Mouse (Mus musculus) spleen, adult 2 months (tissue): ENCODE measurements around the gene Fat3.

ENCODE experiments used
- CTCF ChIP-seq: fragments of 200-500 bp; IDR thresholded peaks from 2 replicates; pipeline ENCODE4 v1.5.1; 2011; ENCODE audit warnings: mild to moderate bottlenecking, inconsistent platforms; ENCODE audit not compliant: insufficient read depth, insufficient read length, insufficient replicate concordance; ENCODE audit errors: extremely low read depth
- POLR2A ChIP-seq: fragments of 200-500 bp; IDR thresholded peaks from 2 replicates; pipeline ENCODE4 v1.6.1; 2011; ENCODE audit warnings: low read depth, low read length, inconsistent platforms

DNA sequence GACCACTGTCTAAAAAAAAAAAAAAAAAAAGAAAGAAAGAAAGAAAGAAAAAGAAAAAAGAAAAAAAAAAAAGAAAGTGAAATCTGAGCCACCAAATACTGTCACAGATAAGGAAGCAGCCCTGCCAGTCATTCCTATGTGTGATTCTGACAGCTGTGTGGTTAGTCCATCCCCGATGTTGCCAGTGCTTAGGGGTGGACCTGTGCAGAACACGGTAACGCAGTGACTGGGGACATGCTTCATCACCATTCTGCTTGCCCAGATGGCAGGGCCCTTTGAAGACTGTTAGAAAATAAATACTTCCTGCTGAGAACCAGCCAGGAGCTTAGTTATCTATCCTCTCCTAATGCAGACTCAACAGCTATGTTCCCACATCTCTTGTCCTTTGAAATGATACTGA, 203.2 kb downstream of the Fat3 start:
- TF ChIP-seq CTCF (no peak), POLR2A (no peak)
